Mouse (Mus musculus) heart, postnatal 25 days (tissue): Measurements from ENCODE around the gene Eef1e1. TPM values are rescaled to one million over a fixed set of nuclear protein-coding genes. Genes with fewer than 3 reads are reported as not detected.
"Not testable (repeated sequence)": the region's sequence is repeated elsewhere in the genome, so short reads cannot be mapped to it uniquely, and the experiment has no call there.

Experiments
- DNase-seq: peaks from one replicate; pipeline ENCODE4 v3.0.0; 2022; ENCODE audit warnings: low spot score
- intact Hi-C: fragments of 180-260 bp; cut with DNase I; formaldehyde crosslinking; loops from one replicate; pipeline ENCODE4 v1.15.1; 2025
- total RNA-seq, 2 experiments: library from RNA; stranded (reverse); gene quantifications; 2 replicates each; pipeline ENCODE4 v1.2.3; 2021

Eef1e1 gene
- 10 to 100 TPM; 11.2 to 13.7 TPM for total RNA-seq

GRCm38 (mm10) chr13:38658528-38659280 lies at the start of gene Eef1e1:
TSS of gene Eef1e1 (minus strand) at chr13:38659058.
- intact Hi-C loops, result no loop called here
- DNase-seq, result peak; percentile 91

GRCm38 (mm10) chr13:38690845-38691244 lies 32.0 kb upstream of the Eef1e1 start:
- intact Hi-C loops, result loop anchor here (2.0 to 5.0 kb wide), 2 partner anchors 74 to 321 kb away; no protein-coding TSS in a partner anchor
- DNase-seq, result no peak

GRCm38 (mm10) chr13:38690028-38690427 lies 31.2 kb upstream of the Eef1e1 start:
- DNase-seq, result no peak
- intact Hi-C loops, result loop anchor here (2.0 to 5.0 kb wide), 2 partner anchors 75 to 322 kb away; no protein-coding TSS in a partner anchor

GRCm38 (mm10) chr13:38688761-38689160 lies 29.9 kb upstream of the Eef1e1 start:
- DNase-seq, result no peak
- intact Hi-C loops, result no loop called here

- intact Hi-C loops, result no loop called here
- DNase-seq, result no peak
Observed at GRCm38 (mm10) chr13:38672336-38672735, 13.5 kb upstream of the Eef1e1 start.

- DNase-seq, intact Hi-C loops: not testable (repeated sequence)
Observed at GRCm38 (mm10) chr13:38671451-38671850, 12.6 kb upstream of the Eef1e1 start.

GRCm38 (mm10) chr13:38670051-38670450 lies 11.2 kb upstream of the Eef1e1 start:
- DNase-seq, result no peak
- intact Hi-C loops, result no loop called here

GRCm38 (mm10) chr13:38668514-38668913 lies 9.7 kb upstream of the Eef1e1 start:
- intact Hi-C loops, result no loop called here
- no peak for DNase-seq

GRCm38 (mm10) chr13:38664753-38665152 lies 5.9 kb upstream of the Eef1e1 start:
- intact Hi-C loops, result no loop called here
- DNase-seq, result no peak

GRCm38 (mm10) chr13:38659524-38660136 lies 772 bp upstream of the Eef1e1 start:
- DNase-seq, result no peak
- intact Hi-C loops, result no loop called here

GRCm38 (mm10) chr13:38657865-38658264 lies 993 bp downstream of the Eef1e1 start:
- intact Hi-C loops, result no loop called here
- DNase-seq, result no peak

- intact Hi-C loops, result no loop called here
- DNase-seq, result no peak
Observed at GRCm38 (mm10) chr13:38650292-38650691, 8.6 kb downstream of the Eef1e1 start.

GRCm38 (mm10) chr13:38649069-38649468 lies 9.8 kb downstream of the Eef1e1 start:
- DNase-seq, result no peak
- intact Hi-C loops, result no loop called here

- intact Hi-C loops, result no loop called here
- no peak for DNase-seq
Observed at GRCm38 (mm10) chr13:38641414-38641813, 17.4 kb downstream of the Eef1e1 start.

- no peak for DNase-seq
- intact Hi-C loops, result no loop called here
Observed at GRCm38 (mm10) chr13:38640961-38641360, 17.9 kb downstream of the Eef1e1 start.

GRCm38 (mm10) chr13:38638694-38639093 lies 20.2 kb downstream of the Eef1e1 start:
- intact Hi-C loops, result no loop called here
- DNase-seq, result no peak

GRCm38 (mm10) chr13:38634800-38635269 lies 24.0 kb downstream of the Eef1e1 start, which contains the start of gene Bloc1s5:
TSS of gene Bloc1s5 (minus strand) at chr13:38635109.
- intact Hi-C loops, result no loop called here
- DNase-seq, result peak; percentile 86

GRCm38 (mm10) chr13:38634256-38634799 lies 24.5 kb downstream of the Eef1e1 start:
- intact Hi-C loops, result no loop called here
- no peak for DNase-seq

- no peak for DNase-seq
- intact Hi-C loops, result no loop called here
Observed at GRCm38 (mm10) chr13:38633287-38634000, 25.4 kb downstream of the Eef1e1 start.

GRCm38 (mm10) chr13:38632556-38632955 lies 26.3 kb downstream of the Eef1e1 start:
- no peak for DNase-seq
- intact Hi-C loops, result no loop called here
